Mouse (Mus musculus) kidney, adult 18-20 months (tissue): ENCODE data around the gene Ajuba.

Source experiments
- DNase-seq: peaks from one replicate; pipeline ENCODE4 v3.0.0; 2021

Gene Ajuba

GRCm38 (mm10) chr14:54591056-54591455, 13.7 kb upstream of the Ajuba start:
- DNase-seq, result no peak

GRCm38 (mm10) chr14:54583681-54584338, 6.5 kb upstream of the Ajuba start:
- DNase-seq, result peak; percentile 66

- DNase-seq, result no peak
Observed at GRCm38 (mm10) chr14:54582536-54582935, 5.2 kb upstream of the Ajuba start.

GRCm38 (mm10) chr14:54579638-54580037, 2.3 kb upstream of the Ajuba start:
- no peak for DNase-seq

- DNase-seq, result no peak
Observed at GRCm38 (mm10) chr14:54578063-54578462, 705 bp upstream of the Ajuba start.

GRCm38 (mm10) chr14:54576241-54577088, 893 bp downstream of the Ajuba start:
- DNase-seq, result peak; percentile 69

- DNase-seq, result peak; percentile 88
Observed at GRCm38 (mm10) chr14:54575631-54576030, 1.7 kb downstream of the Ajuba start.

- DNase-seq, result no peak
Observed at GRCm38 (mm10) chr14:54575031-54575430, 2.3 kb downstream of the Ajuba start.

GRCm38 (mm10) chr14:54574253-54574652, 3.1 kb downstream of the Ajuba start:
- no peak for DNase-seq

- peak; percentile 75 for DNase-seq
Observed at GRCm38 (mm10) chr14:54572790-54573736, 4.3 kb downstream of the Ajuba start.

- no peak for DNase-seq
Observed at GRCm38 (mm10) chr14:54572122-54572521, 5.2 kb downstream of the Ajuba start.

GRCm38 (mm10) chr14:54569451-54570392, 7.6 kb downstream of the Ajuba start:
- DNase-seq, result no peak

GRCm38 (mm10) chr14:54568694-54569414, 8.5 kb downstream of the Ajuba start:
- peak; percentile 82 for DNase-seq

- no peak for DNase-seq
Observed at GRCm38 (mm10) chr14:54560527-54561242, 16.7 kb downstream of the Ajuba start.

- DNase-seq, result no peak
Observed at GRCm38 (mm10) chr14:54557330-54557729, 20.0 kb downstream of the Ajuba start.

GRCm38 (mm10) chr14:54553975-54554769, 23.2 kb downstream of the Ajuba start, which contains the start of gene Haus4:
Gene Haus4, minus strand, starts transcription at chr14:54554616.
- peak; percentile 90 for DNase-seq

- peak; percentile 9 for DNase-seq
Observed at GRCm38 (mm10) chr14:54553454-54553974, 23.8 kb downstream of the Ajuba start.

GRCm38 (mm10) chr14:54544703-54545102, 32.7 kb downstream of the Ajuba start:
- DNase-seq, result no peak

GRCm38 (mm10) chr14:54540771-54541170, 36.6 kb downstream of the Ajuba start:
- DNase-seq, result no peak
